Mouse (Mus musculus) liver, adult 2 months (tissue): Measurements from ENCODE around the gene Ccpg1os.

Experiments used
- CTCF ChIP-seq: fragments of 200-500 bp; IDR thresholded peaks from 2 replicates; pipeline ENCODE4 v1.5.1; 2011; ENCODE audit warnings: low read depth, low read length, control low read depth
- POLR2A ChIP-seq: fragments of 200-500 bp; IDR thresholded peaks from 2 replicates; pipeline ENCODE4 v1.6.1; 2011; ENCODE audit warnings: low read length, control low read depth; ENCODE audit not compliant: insufficient read depth; ENCODE audit errors: extremely low read depth

GRCm38 (mm10) chr9:72936301-72936700, 48.9 kb downstream of the Ccpg1os start:
- TF ChIP-seq CTCF (no peak), POLR2A (no peak)
